Mouse (Mus musculus) kidney, adult 8-10 months (tissue): ENCODE results near the gene Scgb1b19.
"Not testable (repeated sequence)": the region's sequence is repeated elsewhere in the genome, so short reads cannot be mapped to it uniquely, and the experiment has no call there.

Source experiments
- DNase-seq, 2 experiments: peaks; one replicate each; pipeline ENCODE4 v3.0.0; 2022

The Scgb1b19 gene

DNA sequence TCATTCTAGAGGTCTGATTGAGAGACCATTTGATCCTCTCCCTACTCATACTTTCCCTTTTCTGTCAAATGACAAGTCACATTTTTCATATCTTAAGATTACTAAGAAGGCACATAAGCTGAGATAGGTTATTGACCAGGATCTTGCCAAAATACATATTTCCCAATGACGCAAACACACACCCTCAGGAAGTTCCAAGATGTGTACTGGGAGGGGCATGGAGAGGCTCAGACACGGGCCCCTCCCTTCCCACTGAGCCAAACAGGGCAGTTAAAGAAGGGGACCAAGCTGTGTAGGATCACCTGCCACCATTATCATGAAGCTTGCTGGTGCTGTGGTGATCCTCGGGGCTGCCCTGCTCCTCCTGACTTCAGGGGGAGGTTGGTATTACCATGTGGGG, at the start of gene Scgb1b19:
Scgb1b19 (plus strand) TSS at position 301 of the 400 bp plus-strand sequence.
- not testable (repeated sequence) for DNase-seq

DNA sequence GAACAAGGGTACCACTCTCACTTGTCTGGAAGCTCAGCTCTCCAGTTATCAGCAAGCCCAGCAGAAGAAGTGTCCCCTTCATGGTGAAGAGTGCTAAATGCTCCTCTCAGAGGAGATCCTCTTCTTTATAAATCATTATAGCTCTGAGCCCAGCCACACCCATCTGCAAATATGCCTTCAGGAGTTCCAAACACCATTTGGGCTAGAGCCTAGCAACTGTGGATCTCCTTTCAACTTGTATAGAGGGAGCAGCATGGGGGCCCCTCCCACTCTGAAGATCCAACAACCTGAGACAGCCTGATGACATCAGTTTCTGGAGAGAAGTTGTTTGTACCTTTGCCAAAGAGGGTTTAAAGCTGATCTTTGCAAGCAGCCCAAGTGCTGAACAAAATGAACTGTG, 6.9 kb upstream of the Scgb1b19 start, which contains the start of gene Scgb2b19:
Scgb2b19 (minus strand) TSS at position 101 of the 400 bp plus-strand sequence.
- not testable (repeated sequence) for DNase-seq
